Comparison of ENCODE assay signal across 7 mouse cellular contexts in genomic region chr13:6473401-6474190, GRCm38 (mm10).
DNase-seq lines count a peak whose midpoint lies in the region; ATAC-seq lines count a peak whose summit lies in the region.

No protein-coding gene starts in this region.

- H3K4me3 ChIP-seq in kidney, embryonic 14.5 days (ENCODE audit: low read length), result no peak overlapping the region
- no peak overlapping the region for H3K4me3 ChIP-seq in forebrain, embryonic 12.5 days (replicated peaks)
- no peak overlapping the region for H3K4me3 ChIP-seq in hindbrain, embryonic 15.5 days
- no peak overlapping the region for H3K4me3 ChIP-seq in neural tube, embryonic 14.5 days (ENCODE audit: low read depth, low read length)

- no peaks in the 10 kb centered on the region for H3K36me3 ChIP-seq in kidney, embryonic 14.5 days (ENCODE audit: control insufficient read depth, insufficient read depth, low read length)
- no peaks in the 10 kb centered on the region for H3K36me3 ChIP-seq in forebrain, embryonic 12.5 days (replicated peaks)
- H3K36me3 ChIP-seq in hindbrain, embryonic 15.5 days, result no peaks in the 10 kb centered on the region
- no peaks in the 10 kb centered on the region for H3K36me3 ChIP-seq in neural tube, embryonic 14.5 days (ENCODE audit: control insufficient read depth, insufficient read depth, low read length)

- H3K27ac ChIP-seq in kidney, embryonic 14.5 days (ENCODE audit: low read depth, low read length), result no peak overlapping the region
- peak overlapping the region; percentile 37; the same call in 1 of the 2 replicates for H3K27ac ChIP-seq in forebrain, embryonic 12.5 days
- peak overlapping the region; percentile 42; the same call in 1 of the 2 replicates for H3K27ac ChIP-seq in hindbrain, embryonic 15.5 days (replicated peaks)
- H3K27ac ChIP-seq in neural tube, embryonic 14.5 days (ENCODE audit: low read depth, low read length), result no peak overlapping the region

- H3K27me3 ChIP-seq in kidney, embryonic 14.5 days (ENCODE audit: control insufficient read depth, insufficient read depth, low read length), result no peaks in the 10 kb centered on the region
- H3K27me3 ChIP-seq in forebrain, embryonic 12.5 days, result no peaks in the 10 kb centered on the region
- H3K27me3 ChIP-seq in hindbrain, embryonic 15.5 days, result no peaks in the 10 kb centered on the region
- no peaks in the 10 kb centered on the region for H3K27me3 ChIP-seq in neural tube, embryonic 14.5 days (ENCODE audit: control insufficient read depth, insufficient read depth, low read length)

- H3K9me3 ChIP-seq in kidney, embryonic 14.5 days (ENCODE audit: control insufficient read depth, low read length), result no peaks in the 10 kb centered on the region
- no peaks in the 10 kb centered on the region for H3K9me3 ChIP-seq in forebrain, embryonic 12.5 days
- H3K9me3 ChIP-seq in hindbrain, embryonic 15.5 days, result no peaks in the 10 kb centered on the region
- no peaks in the 10 kb centered on the region for H3K9me3 ChIP-seq in neural tube, embryonic 14.5 days (ENCODE audit: control insufficient read depth, low read length)

- H3K9ac ChIP-seq in kidney, embryonic 14.5 days (ENCODE audit: low read depth, low read length), result no peak overlapping the region
- no peak overlapping the region for H3K9ac ChIP-seq in forebrain, embryonic 12.5 days
- no peak overlapping the region for H3K9ac ChIP-seq in hindbrain, embryonic 15.5 days
- no peak overlapping the region for H3K9ac ChIP-seq in neural tube, embryonic 14.5 days (replicated peaks; ENCODE audit: low read depth, low read length)

- WGBS in kidney, embryonic 14.5 days, result 75% methylated on average over 12 of the region's 12 CpGs
- 45% methylated on average over 12 of the region's 12 CpGs for WGBS in forebrain, embryonic 12.5 days
- WGBS in hindbrain, embryonic 15.5 days, result 28% methylated on average over 12 of the region's 12 CpGs
- 25% methylated on average over 12 of the region's 12 CpGs for WGBS in neural tube, embryonic 14.5 days

- no peak for ATAC-seq in kidney, embryonic 14.5 days (ENCODE audit: low FRiP score, low TSS enrichment)
- peak; percentile 66 for ATAC-seq in forebrain, embryonic 12.5 days (ENCODE audit: low FRiP score)
- ATAC-seq in hindbrain, embryonic 15.5 days (ENCODE audit: low FRiP score, low read depth), result peak; percentile 72
- peak; percentile 75; the same call in 1 of the 2 replicates for ATAC-seq in neural tube, embryonic 14.5 days (ENCODE audit: low read depth)
- ATAC-seq in megakaryocyte progenitor cell, adult 5-6 weeks (replicated peaks; ENCODE audit: poor library complexity), result no peak

- no peak overlapping the region for H3K4me2 ChIP-seq in kidney, embryonic 14.5 days (replicated peaks; ENCODE audit: low read depth, low read length)
- H3K4me2 ChIP-seq in forebrain, embryonic 12.5 days, result no peak overlapping the region
- peak overlapping the region; percentile 7; the same call in 1 of the 2 replicates for H3K4me2 ChIP-seq in hindbrain, embryonic 15.5 days
- H3K4me2 ChIP-seq in neural tube, embryonic 14.5 days (ENCODE audit: low read depth, low read length), result no peak overlapping the region

- no peaks in the 10 kb centered on the region for H3K4me1 ChIP-seq in kidney, embryonic 14.5 days (ENCODE audit: control insufficient read depth, insufficient read depth, low read length)
- peaks cover 36% of the 10 kb centered on the region for H3K4me1 ChIP-seq in forebrain, embryonic 12.5 days
- H3K4me1 ChIP-seq in hindbrain, embryonic 15.5 days (replicated peaks), result peaks cover 35% of the 10 kb centered on the region
- no peaks in the 10 kb centered on the region for H3K4me1 ChIP-seq in neural tube, embryonic 14.5 days (ENCODE audit: control insufficient read depth, insufficient read depth, low read length)

- peak; percentile 12 for DNase-seq in kidney, postnatal 14 days
- DNase-seq in thymus, adult 18-20 months, result no peak

Comparison
In these comparisons a context has a peak if more than half of its experiments do, and no peak if none do; other contexts are left out.
1. ATAC-seq: peak in forebrain, embryonic 12.5 days (single experiment), hindbrain, embryonic 15.5 days (single experiment) and neural tube, embryonic 14.5 days (single experiment); none in kidney, embryonic 14.5 days (single experiment) and megakaryocyte progenitor cell, adult 5-6 weeks (single experiment).
2. H3K27ac ChIP-seq: peak in forebrain, embryonic 12.5 days (single experiment) and hindbrain, embryonic 15.5 days (single experiment); none in kidney, embryonic 14.5 days (single experiment) and neural tube, embryonic 14.5 days (single experiment).